Mouse (Mus musculus) retina, adult 2 months (tissue): ENCODE data around the gene Dcaf8.
"Not testable (repeated sequence)": the region's sequence is repeated elsewhere in the genome, so short reads cannot be mapped to it uniquely, and the experiment has no call there.

ENCODE experiments used
- DNase-seq: peaks from one replicate; pipeline ENCODE4 v3.0.0-alpha.2; 2012; ENCODE audit warnings: low read depth, low spot score

Dcaf8 gene

DNA sequence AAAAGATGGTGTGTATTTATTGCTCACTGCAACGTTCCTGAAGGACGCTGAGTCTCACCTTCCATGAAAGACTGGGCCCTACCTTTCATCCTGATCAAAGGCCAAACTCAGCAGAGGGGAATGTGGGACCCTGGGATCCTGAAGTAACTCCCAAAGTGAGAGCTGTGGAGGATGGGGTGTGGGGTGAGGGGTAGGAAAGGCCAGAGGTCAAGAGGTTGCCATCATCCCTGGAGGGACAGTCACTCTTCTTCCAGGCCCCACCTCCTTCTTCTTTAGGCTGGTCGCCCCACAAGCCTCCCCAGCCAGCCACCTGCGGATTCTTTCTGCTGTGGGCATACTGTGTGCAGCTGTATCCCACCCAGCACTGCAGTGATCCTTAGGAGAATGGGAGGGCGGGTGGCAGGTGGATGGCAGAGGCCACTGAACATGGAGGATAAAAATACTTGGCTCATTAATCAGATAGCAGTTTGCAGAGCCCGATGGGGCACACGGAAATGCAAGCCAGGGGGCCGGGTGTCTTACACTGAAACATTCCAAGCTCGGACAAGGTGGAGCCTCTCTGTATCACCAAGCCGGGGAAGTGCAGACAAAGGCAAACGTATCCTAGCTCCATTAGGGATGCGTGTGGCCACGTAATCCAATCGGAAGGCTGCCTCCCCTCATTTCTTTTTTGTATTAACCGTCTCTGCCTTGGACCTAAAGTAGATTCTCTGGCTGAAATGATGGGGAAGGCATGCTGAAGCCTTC, 70.5 kb downstream of the Dcaf8 start:
- DNase-seq: no peak

DNA sequence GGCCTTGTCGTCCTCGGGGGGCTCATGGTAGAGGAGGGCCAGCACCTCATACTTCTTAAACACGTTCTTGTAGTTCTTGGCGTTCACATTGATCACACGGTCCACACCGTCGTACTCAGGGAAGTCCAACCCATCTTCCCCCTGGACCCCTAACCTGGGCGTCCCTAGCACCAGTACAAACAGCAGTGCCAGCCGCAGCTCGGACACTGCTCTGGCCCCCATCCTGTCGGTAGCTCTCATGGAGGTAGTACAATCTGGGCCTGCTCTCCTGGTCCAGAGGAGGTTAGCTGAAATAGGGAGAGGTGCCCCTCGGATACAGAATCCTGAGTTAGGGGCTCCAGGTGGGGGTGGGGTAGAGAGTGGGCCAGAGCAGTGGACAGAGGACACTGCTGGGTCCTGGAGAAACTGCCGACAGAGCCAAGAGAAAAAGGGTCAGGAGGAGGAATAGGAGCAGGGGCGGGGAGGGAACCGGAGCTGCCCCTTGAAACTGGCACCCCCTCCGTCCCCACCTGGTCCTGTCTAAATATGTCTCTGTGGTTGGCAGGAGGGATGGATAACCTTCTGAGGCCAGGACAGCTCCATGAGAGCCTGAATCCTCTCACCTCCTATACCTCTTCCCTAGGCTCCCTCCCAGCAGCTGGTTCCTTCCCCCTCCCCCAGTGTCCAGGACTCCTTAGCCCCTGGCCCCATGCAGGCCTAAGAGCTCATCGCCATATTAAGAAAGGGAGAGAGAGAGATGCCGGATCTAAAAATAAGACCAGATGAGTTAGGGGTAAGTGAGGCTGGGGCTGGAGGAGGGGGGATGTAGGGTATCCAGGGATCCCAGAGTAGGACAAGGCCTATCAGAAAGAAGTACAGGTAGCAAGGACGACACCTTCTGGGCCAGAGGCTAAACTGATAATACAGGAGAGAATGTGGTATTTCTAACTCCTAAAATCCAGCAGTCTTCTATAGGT, 71.8 kb downstream of the Dcaf8 start, which contains the start of gene Casq1:
Gene Casq1 (minus strand): TSS at position 418 of the 956 bp plus-strand sequence.
- DNase-seq: no peak

DNA sequence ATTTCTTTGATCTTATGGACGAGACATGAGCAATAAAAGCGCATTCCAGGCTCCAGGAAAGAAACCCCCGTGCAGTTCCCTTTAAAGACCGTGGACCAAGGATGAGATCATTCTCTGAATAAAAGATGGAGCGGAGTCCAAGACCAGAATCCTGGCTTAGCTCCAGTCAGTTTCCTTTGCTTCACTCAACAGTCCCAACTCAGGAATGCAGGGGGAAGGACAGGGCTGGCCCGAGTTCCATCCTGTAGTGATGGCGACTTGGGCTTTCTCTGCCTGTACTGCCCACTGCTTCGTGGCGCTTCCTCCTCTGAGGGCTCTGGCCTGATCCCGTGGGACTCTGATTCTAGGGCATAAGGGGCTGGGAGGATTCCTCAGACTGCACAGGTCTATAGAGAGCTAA, 72.5 kb downstream of the Dcaf8 start:
- DNase-seq: no peak

DNA sequence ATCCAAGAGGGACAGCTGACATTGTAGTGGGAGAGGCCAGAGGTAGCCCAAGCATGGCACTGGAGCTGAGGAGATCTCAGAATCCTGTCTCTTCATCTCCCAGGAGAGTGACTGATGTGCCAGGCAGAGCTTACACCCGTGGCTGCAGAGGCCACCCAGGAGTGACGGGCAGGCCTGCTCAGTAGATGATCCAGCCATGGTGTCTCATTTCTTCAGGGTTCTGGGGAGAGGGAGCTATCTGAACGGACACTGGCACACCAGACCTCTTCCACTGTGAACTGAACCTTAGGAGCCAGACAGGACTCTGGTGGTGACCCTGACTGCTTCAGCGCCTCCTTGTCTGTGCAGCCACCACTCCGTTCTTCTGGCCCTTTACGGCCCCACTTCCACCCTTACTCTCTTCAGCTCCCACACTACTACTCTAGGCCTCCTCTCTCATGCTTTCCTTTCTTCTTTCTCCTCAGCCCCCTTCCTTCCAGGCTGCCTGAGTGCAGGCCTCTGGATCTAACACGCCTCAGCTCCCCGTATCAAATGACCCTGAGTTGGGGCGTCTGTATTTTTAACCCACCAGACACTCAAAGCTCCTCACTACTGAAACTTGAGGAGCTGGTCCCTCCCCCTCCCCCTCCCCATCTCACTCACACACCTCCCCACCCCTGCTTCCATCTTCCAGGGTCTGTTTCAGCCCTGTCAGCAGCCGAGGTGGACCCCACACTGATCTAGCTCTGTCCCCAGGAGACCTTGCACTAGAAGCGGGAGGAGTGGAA, 73.6 kb downstream of the Dcaf8 start:
- no peak for DNase-seq

DNA sequence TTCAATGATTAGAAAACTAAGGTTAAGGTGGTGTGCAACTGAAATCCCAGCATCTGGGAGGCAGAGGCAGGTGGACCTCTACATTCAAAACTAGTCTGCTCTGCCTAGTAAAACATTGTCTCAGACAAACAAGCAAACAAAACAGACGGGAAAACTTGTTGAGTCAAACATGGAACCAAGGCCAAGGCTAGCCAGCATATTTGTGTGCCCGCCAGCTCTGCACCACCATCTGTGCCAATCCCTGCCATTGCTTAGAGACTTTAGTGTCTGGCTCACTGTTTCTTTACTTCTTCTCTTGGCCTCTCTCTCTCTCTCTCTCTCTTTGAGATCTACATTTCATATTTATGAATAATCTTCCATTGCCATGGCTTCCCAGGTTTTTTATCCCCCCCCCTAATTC, 80.3 kb downstream of the Dcaf8 start:
- DNase-seq: no peak

DNA sequence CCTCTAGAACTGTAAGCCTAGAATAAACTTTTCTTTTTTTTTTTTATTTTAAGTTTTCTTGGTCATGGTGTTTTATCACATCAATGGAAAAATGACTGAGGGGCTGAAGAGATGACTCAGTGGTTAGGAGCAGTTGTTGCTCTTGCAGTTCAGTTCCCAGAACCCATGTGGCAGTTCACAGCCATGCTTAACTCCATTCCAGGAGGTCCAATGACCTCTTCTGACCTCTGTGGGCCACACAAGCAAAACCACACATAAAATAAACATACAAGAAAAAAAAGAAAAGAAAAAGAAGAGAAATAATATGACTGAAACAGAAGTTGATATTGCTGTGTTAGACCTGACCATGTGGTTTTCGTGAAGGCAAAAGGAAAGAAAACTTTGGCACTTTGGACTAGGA, 81.3 kb downstream of the Dcaf8 start:
- DNase-seq: no peak

DNA sequence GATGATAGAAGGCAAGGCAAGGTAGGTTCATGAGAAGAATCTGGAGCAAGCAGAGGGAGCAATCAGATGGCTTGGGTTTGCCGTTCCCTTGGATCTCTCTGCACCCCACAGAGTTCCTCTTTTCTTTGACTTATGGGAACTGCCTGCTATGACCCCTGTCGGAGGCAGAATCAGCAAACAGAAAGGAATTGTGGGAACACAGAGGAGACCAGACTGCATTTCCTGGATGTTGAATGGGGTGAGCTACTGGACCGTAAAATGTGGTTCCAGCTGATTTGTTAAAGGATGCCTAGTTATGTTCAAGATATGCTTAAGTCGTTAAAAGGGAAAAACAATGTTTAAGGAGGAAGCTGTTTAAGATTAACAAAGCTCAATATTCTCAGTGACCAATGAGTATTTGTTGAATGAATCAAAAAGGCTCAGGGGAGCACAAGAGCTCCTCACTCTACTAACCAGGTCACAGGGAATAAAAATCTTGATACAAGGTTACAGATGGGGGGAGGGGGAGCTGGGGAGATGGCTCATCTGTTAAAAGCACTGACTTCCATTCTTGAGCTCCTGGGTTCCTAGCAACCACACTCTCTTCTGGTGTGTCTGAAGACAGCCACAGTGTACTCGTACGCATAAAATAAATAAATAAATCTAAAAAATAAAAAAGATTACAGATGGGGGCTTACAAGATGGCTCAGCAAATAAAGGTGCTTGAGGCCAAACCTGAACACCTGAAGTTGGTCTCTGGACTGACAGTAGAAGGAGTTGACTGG, 93.2 kb downstream of the Dcaf8 start:
- no peak for DNase-seq

DNA sequence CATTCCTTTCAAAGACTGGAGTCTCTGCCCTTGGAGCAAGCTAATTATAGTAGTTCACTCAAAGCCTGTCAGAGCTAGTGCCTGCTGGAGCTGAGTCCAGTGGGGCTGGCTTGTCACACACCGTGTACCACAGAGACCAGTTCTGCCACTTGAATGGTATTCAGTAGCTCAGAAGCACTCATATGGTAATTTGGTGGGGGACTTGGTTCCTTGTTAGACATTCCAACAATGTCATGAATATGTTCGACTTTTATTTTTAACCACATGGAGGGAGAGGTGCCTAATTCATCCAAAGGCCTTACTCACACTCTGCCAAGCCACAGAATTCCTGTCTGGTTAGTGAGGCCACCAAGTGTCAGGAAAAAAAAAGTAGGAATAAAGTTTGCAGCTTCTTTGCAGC, 94.5 kb downstream of the Dcaf8 start:
- no peak for DNase-seq

DNA sequence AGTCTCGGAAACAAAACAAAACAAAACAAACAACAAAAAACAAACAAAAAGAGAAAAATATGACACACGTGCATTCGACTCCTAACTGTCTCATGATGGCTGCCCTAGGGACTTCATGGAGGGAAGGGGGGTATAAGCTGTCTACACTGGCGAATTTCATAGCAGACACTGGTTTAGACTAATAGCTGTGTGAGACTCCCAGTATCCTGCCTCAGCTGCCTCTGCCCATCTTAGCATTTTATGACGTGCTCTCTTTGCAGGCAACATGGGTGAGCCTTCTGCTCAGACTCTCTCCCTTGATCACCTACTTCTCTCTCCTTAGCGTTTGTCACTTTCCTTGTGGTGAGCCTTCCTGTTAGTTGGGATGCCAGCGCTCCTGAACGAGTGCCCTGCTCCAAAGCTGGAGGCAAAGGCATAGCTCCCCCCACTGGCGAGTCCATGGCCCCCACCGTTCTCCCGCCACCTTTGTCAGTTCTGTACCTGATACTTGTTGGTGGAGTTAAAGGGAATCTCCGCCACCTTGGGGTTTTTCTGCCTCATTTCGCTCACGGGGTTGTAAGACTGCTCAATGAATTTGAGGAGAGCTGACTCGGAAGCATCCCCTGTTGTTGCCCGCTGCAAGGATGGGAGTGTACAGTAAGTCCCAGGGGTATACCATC, 95.8 kb downstream of the Dcaf8 start:
- DNase-seq: no peak

DNA sequence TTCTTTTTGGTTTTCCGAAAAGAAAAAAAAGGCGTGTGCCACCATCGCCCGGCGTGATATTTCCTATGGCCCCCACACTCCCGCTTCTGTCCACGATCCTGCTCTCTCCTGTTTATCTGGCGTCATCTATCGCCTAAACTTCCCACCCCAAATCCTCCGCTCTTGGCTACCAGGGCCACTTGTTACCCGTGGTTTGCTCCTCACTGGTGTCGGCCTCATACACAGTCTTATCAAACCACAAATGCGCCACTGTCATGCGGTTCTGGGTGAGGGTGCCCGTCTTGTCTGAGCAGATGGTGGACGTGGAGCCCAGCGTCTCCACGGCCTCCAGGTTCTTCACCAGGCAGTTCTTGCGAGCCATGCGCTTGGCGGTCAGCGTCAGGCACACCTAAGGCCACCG, 96.8 kb downstream of the Dcaf8 start:
- DNase-seq: not testable (repeated sequence)
